Mouse (Mus musculus): ENCODE measurements around the gene Lcorl. TPM values are rescaled to one million over a fixed set of nuclear protein-coding genes. Genes with fewer than 3 reads are reported as not detected.
"Not testable (repeated sequence)": the region's sequence is repeated elsewhere in the genome, so short reads cannot be mapped to it uniquely, and the experiment has no call there.

Gene Lcorl
- polyA plus RNA-seq, 1 experiment from 2014 or later = 21.5 TPM

DNA sequence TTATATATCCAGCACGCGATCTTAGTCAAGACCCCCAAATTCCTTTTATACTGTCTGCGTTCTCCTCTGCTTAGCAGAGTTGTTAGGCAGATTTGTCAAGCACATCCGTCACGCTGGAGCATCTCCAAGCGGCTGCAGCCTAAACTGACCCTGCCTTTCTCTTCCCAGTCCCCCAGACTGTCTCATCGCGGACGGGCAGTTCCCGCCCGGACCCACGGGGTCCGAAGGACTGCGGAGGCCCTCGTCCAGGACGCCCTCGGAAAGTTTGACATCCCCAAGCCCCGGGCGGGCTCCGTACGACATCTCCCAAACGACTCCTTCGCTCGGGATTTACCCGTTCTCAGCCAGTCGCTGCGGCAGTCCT lies 188.2 kb downstream of the Lcorl start:
- TF ChIP-seq CTCF (IDR thresholded peaks at IDR 0.05; ENCODE audit: low read depth) (no peak), EP300 (optimal IDR thresholded peaks at IDR 0.05) (no peak)
- no peaks in the 10 kb centered on the region for H3K36me3 ChIP-seq (ENCODE audit: control insufficient read depth, insufficient read depth, low read length)
- H3K9me3 ChIP-seq (ENCODE audit: control insufficient read depth, low read length) = no peaks in the 10 kb centered on the region
- H3K27ac ChIP-seq (replicated peaks) = peak overlapping the region; percentile 85
- peak; percentile 67 for ATAC-seq (ENCODE audit: low FRiP score, low TSS enrichment)
- H3K4me2 ChIP-seq (replicated peaks; ENCODE audit: low read depth) = peak overlapping the region; percentile 92
- H3K4me3 ChIP-seq (ENCODE audit: low read depth, low read length) = peak overlapping the region; percentile 70
- peak overlapping the region; percentile 71 for H3K9ac ChIP-seq (ENCODE audit: low read length)
- H3K27me3 ChIP-seq (ENCODE audit: control insufficient read depth, insufficient read depth, low read length) = no peaks in the 10 kb centered on the region
- WGBS = under 1% methylated on average over 27 of the region's 27 CpGs
- no peaks in the 10 kb centered on the region for H3K4me1 ChIP-seq (replicated peaks; ENCODE audit: control insufficient read depth, insufficient read depth)
- no peak for DNase-seq (ENCODE audit: low spot score)

GRCm38 (mm10) chr5:45668831-45669230 lies 188.6 kb downstream of the Lcorl start:
- 1% methylated on average over 3 of the region's 3 CpGs for WGBS
- H3K9ac ChIP-seq (ENCODE audit: low read length) = peak overlapping the region; percentile 71
- DNase-seq (ENCODE audit: low spot score) = peak; percentile 22
- H3K4me1 ChIP-seq (replicated peaks; ENCODE audit: control insufficient read depth, insufficient read depth) = no peaks in the 10 kb centered on the region
- no peaks in the 10 kb centered on the region for H3K36me3 ChIP-seq (ENCODE audit: control insufficient read depth, insufficient read depth, low read length)
- H3K27me3 ChIP-seq (ENCODE audit: control insufficient read depth, insufficient read depth, low read length) = no peaks in the 10 kb centered on the region
- TF ChIP-seq CTCF (IDR thresholded peaks at IDR 0.05; ENCODE audit: low read depth) (no peak), EP300 (optimal IDR thresholded peaks at IDR 0.05) (no peak)
- H3K27ac ChIP-seq (replicated peaks) = peak overlapping the region; percentile 85
- peak overlapping the region; percentile 92 for H3K4me2 ChIP-seq (replicated peaks; ENCODE audit: low read depth)
- H3K9me3 ChIP-seq (ENCODE audit: control insufficient read depth, low read length) = no peaks in the 10 kb centered on the region
- ATAC-seq (ENCODE audit: low FRiP score, low TSS enrichment) = peak; percentile 30; the same call in 1 of the 2 replicates
- H3K4me3 ChIP-seq (ENCODE audit: low read depth, low read length) = peak overlapping the region; percentile 70

- Histone ChIP-seq H3K27ac (replicated peaks) (no peak overlapping the region), H3K4me1 (replicated peaks; ENCODE audit: control insufficient read depth, insufficient read depth) (no peaks in the 10 kb centered on the region), H3K9me3 (ENCODE audit: control insufficient read depth, low read length) (no peaks in the 10 kb centered on the region), H3K4me2 (replicated peaks; ENCODE audit: low read depth) (peak overlapping the region; percentile 92), H3K4me3 (ENCODE audit: low read depth, low read length) (no peak overlapping the region), H3K27me3 (ENCODE audit: control insufficient read depth, insufficient read depth, low read length) (no peaks in the 10 kb centered on the region), H3K9ac (ENCODE audit: low read length) (no peak overlapping the region), H3K36me3 (ENCODE audit: control insufficient read depth, insufficient read depth, low read length) (no peaks in the 10 kb centered on the region)
- ATAC-seq (ENCODE audit: low FRiP score, low TSS enrichment) (no peak), DNase-seq (ENCODE audit: low spot score) (no peak)
- 8% methylated on average over 3 of the region's 3 CpGs for WGBS
- no peak for TF ChIP-seq EP300 (optimal IDR thresholded peaks at IDR 0.05)
- peak; percentile 79 for TF ChIP-seq CTCF (IDR thresholded peaks at IDR 0.05; ENCODE audit: low read depth)
Observed at GRCm38 (mm10) chr5:45668324-45668723, 189.1 kb downstream of the Lcorl start.

- H3K4me1 ChIP-seq (replicated peaks; ENCODE audit: control insufficient read depth, insufficient read depth); DNase-seq (ENCODE audit: low spot score); H3K9me3 ChIP-seq (ENCODE audit: control insufficient read depth, low read length); H3K27ac ChIP-seq (replicated peaks); ATAC-seq (ENCODE audit: low FRiP score, low TSS enrichment); H3K9ac ChIP-seq (ENCODE audit: low read length); H3K4me3 ChIP-seq (ENCODE audit: low read depth, low read length); H3K27me3 ChIP-seq (ENCODE audit: control insufficient read depth, insufficient read depth, low read length); H3K36me3 ChIP-seq (ENCODE audit: control insufficient read depth, insufficient read depth, low read length); H3K4me2 ChIP-seq (replicated peaks; ENCODE audit: low read depth): not testable (repeated sequence)
- WGBS = 94% methylated on average over 13 of the region's 13 CpGs
Observed at GRCm38 (mm10) chr5:45658406-45658805, 199.0 kb downstream of the Lcorl start.

DNA sequence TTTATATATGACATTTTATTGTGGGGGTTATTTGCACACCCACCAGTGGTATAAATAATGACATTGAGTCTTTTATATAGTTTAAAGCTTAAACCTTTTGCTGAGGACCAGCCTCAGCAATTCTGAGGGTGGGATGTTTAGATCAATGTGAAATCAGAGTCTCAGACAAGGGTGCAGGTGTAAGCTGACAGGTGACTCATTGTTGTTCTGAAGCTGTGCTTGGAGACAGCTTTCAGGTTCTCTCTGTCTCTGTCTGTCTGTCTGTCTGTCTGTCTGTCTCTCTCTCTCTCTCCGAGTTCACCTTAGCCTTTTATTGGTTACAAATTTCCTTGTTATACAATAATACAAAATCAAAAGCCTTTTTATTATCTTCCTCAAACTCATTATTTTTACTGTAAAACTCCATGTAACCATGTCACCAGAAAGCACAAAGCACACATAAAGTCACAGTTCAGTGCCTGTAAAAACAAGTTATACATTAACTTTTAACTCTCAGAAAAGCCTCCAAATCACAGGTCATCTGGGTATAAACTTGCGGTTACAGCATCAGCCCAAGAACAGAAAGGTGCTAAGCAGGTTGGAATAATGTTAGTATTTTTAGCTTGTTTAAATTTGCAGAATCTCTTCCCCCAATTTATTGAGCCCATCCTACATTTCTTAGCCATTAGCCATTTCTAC lies 206.2 kb downstream of the Lcorl start:
- no peak for TF ChIP-seq EP300 (optimal IDR thresholded peaks at IDR 0.05)
- TF ChIP-seq CTCF (IDR thresholded peaks at IDR 0.05; ENCODE audit: low read depth) = no peak
- H3K27ac ChIP-seq (replicated peaks) = no peak overlapping the region
- no peak overlapping the region for H3K9ac ChIP-seq (ENCODE audit: low read length)
- no peaks in the 10 kb centered on the region for H3K4me1 ChIP-seq (replicated peaks; ENCODE audit: control insufficient read depth, insufficient read depth)
- no peak for DNase-seq (ENCODE audit: low spot score)
- ATAC-seq (ENCODE audit: low FRiP score, low TSS enrichment) = no peak
- no peaks in the 10 kb centered on the region for H3K27me3 ChIP-seq (ENCODE audit: control insufficient read depth, insufficient read depth, low read length)
- 61% methylated on average over 2 of the region's 2 CpGs for WGBS
- no peaks in the 10 kb centered on the region for H3K36me3 ChIP-seq (ENCODE audit: control insufficient read depth, insufficient read depth, low read length)
- no peak overlapping the region for H3K4me3 ChIP-seq (ENCODE audit: low read depth, low read length)
- no peak overlapping the region for H3K4me2 ChIP-seq (replicated peaks; ENCODE audit: low read depth)
- H3K9me3 ChIP-seq (ENCODE audit: control insufficient read depth, low read length) = no peaks in the 10 kb centered on the region

Other genes with a start within 250 kb of the Lcorl start
- 1.7 and 1.9 TPM in 2 replicates for gene Fam184b, start 218.0 kb downstream of the Lcorl start, polyA plus RNA-seq (2015; fragmentation: Nextera tagmentation; extraction: Ambion mirVana)
- 7.9 and 11.4 TPM in 2 replicates for gene Ncapg, start 187.7 kb downstream of the Lcorl start, polyA plus RNA-seq (2015; fragmentation: Nextera tagmentation; extraction: Ambion mirVana)